Mouse (Mus musculus): ENCODE data around the gene Endou.
A peak's percentile ranks its signal among the peaks of the same experiment; 100 is the strongest.

Endou gene

GRCm38 (mm10) chr15:97731111-97731510 is at the start of gene Endou:
Gene Endou, minus strand, starts transcription at chr15:97731339.
- DNase-seq (ENCODE audit: low spot score), result no peak

GRCm38 (mm10) chr15:97780611-97781031 is 49.5 kb upstream of the Endou start:
- DNase-seq (ENCODE audit: low spot score), result no peak

GRCm38 (mm10) chr15:97779576-97779975 is 48.4 kb upstream of the Endou start:
- no peak for DNase-seq (ENCODE audit: low spot score)

- DNase-seq (ENCODE audit: low spot score), result no peak
These were observed 47.4 kb upstream of the Endou start, which contains the start of gene Slc48a1 for GRCm38 (mm10) chr15:97778311-97779098. Gene Slc48a1, plus strand, starts transcription at chr15:97778520.

- DNase-seq (ENCODE audit: low spot score), result no peak
These were observed 45.8 kb upstream of the Endou start for GRCm38 (mm10) chr15:97776919-97777318.

GRCm38 (mm10) chr15:97776514-97776913 is 45.4 kb upstream of the Endou start:
- DNase-seq (ENCODE audit: low spot score), result peak; percentile 73

GRCm38 (mm10) chr15:97773961-97774370 is 42.8 kb upstream of the Endou start:
- no peak for DNase-seq (ENCODE audit: low spot score)

GRCm38 (mm10) chr15:97773108-97773507 is 42.0 kb upstream of the Endou start:
- DNase-seq (ENCODE audit: low spot score), result no peak

GRCm38 (mm10) chr15:97770280-97770679 is 39.1 kb upstream of the Endou start:
- DNase-seq (ENCODE audit: low spot score), result no peak

GRCm38 (mm10) chr15:97768192-97768591 is 37.1 kb upstream of the Endou start:
- no peak for DNase-seq (ENCODE audit: low spot score)

- DNase-seq (ENCODE audit: low spot score), result peak; percentile 77
These were observed 36.4 kb upstream of the Endou start, which contains the start of gene Rapgef3 for GRCm38 (mm10) chr15:97767280-97768186. Gene Rapgef3, minus strand, starts transcription at chr15:97767972.

- DNase-seq (ENCODE audit: low spot score), result no peak
These were observed 35.6 kb upstream of the Endou start for GRCm38 (mm10) chr15:97766594-97767279.

GRCm38 (mm10) chr15:97766194-97766593 is 35.1 kb upstream of the Endou start:
- DNase-seq (ENCODE audit: low spot score), result no peak

- DNase-seq (ENCODE audit: low spot score), result no peak
These were observed 34.1 kb upstream of the Endou start for GRCm38 (mm10) chr15:97765090-97765794.

GRCm38 (mm10) chr15:97764532-97764931 is 33.4 kb upstream of the Endou start:
- DNase-seq (ENCODE audit: low spot score), result no peak

GRCm38 (mm10) chr15:97763256-97764049 is 32.3 kb upstream of the Endou start:
- no peak for DNase-seq (ENCODE audit: low spot score)

GRCm38 (mm10) chr15:97762733-97763132 is 31.6 kb upstream of the Endou start:
- DNase-seq (ENCODE audit: low spot score), result no peak

GRCm38 (mm10) chr15:97761438-97761837 is 30.3 kb upstream of the Endou start:
- DNase-seq (ENCODE audit: low spot score), result no peak

- DNase-seq (ENCODE audit: low spot score), result no peak
These were observed 29.8 kb upstream of the Endou start for GRCm38 (mm10) chr15:97760952-97761351.

GRCm38 (mm10) chr15:97760006-97760405 is 28.9 kb upstream of the Endou start:
- peak; percentile 81 for DNase-seq (ENCODE audit: low spot score)

GRCm38 (mm10) chr15:97755361-97755760 is 24.2 kb upstream of the Endou start:
- DNase-seq (ENCODE audit: low spot score), result no peak
